Mouse (Mus musculus) embryonic facial prominence, embryonic 14.5 days (tissue): ENCODE measurements around the gene Sstr3. TPM values are rescaled to one million over a fixed set of nuclear protein-coding genes. Genes with fewer than 3 reads are reported as not detected.

Experiments
- ATAC-seq: fragments of 200-750 bp; cut with Nextera tagmentation; 2 replicates; pipeline ENCODE4 v1.8.0; 2017; ENCODE audit warnings: low read depth, moderate number of reproducible peaks, moderate TSS enrichment
- DNase-seq: peaks from one replicate; pipeline ENCODE4 v3.0.0-alpha.2; 2015; ENCODE audit warnings: low spot score
- H3K27ac ChIP-seq: fragments of 300-500 bp; sonication (generic); replicated peaks from 2 replicates; pipeline ENCODE4 v1.5.1; 2014; ENCODE audit warnings: low read depth, mild to moderate bottlenecking, low read length, moderate library complexity
- H3K27me3 ChIP-seq: fragments of 300-500 bp; sonication (generic); replicated peaks from 2 replicates; pipeline ENCODE4 v1.6.1; 2014; ENCODE audit warnings: low read length; ENCODE audit not compliant: control insufficient read depth, insufficient read depth
- H3K36me3 ChIP-seq: fragments of 300-500 bp; sonication (generic); 2 replicates; pipeline ENCODE4 v1.6.1; 2014; ENCODE audit warnings: low read length, mixed read lengths; ENCODE audit not compliant: control insufficient read depth, insufficient read depth
- H3K4me1 ChIP-seq: fragments of 300-500 bp; sonication (generic); 2 replicates; pipeline ENCODE4 v1.6.1; 2014; ENCODE audit warnings: antibody characterized with exemption, low read length; ENCODE audit not compliant: control insufficient read depth, insufficient read depth
- H3K4me2 ChIP-seq: fragments of 300-500 bp; sonication (generic); 2 replicates; pipeline ENCODE4 v1.6.1; 2014; ENCODE audit warnings: low read depth, mild to moderate bottlenecking, low read length, moderate library complexity, mixed read lengths
- H3K4me3 ChIP-seq: fragments of 300-500 bp; sonication (generic); 2 replicates; pipeline ENCODE4 v1.5.1; 2014; ENCODE audit warnings: low read depth, mild to moderate bottlenecking, low read length
- H3K9ac ChIP-seq: fragments of 300-500 bp; sonication (generic); 2 replicates; pipeline ENCODE4 v1.6.1; 2014; ENCODE audit warnings: low read depth, mild to moderate bottlenecking, low read length, moderate library complexity, mixed read lengths
- H3K9me3 ChIP-seq: fragments of 300-500 bp; sonication (generic); 2 replicates; pipeline ENCODE4 v1.6.1; 2016; ENCODE audit warnings: low read length; ENCODE audit not compliant: control insufficient read depth
- WGBS: fragments of 180-500 bp; shearing (Covaris S2); extraction: QIAGEN DNeasy Blood & Tissue Kit; methylation state at CpG from one replicate; pipeline ENCODE4 v1.1.7; 2014; 5-methylcytosine and 5-hydroxymethylcytosine counted together
- polyA plus RNA-seq: library from polyadenylated mRNA; unstranded; fragments of >200 nt; fragmentation: Nextera tagmentation; extraction: Ambion mirVana; gene quantifications from 2 replicates; pipeline ENCODE4 v1.2.1, GENCODE M21; 2014

Gene Sstr3
- polyA plus RNA-seq, result 0.14 TPM in 1 of 2 replicates, not detected in the other

- ATAC-seq, result no peak
- no peak within 1 kb of the TSS for H3K4me3 ChIP-seq
- H3K27ac ChIP-seq, result no peak within 1 kb of the TSS
- WGBS, result 10% methylated on average over 14 of the region's 14 CpGs
- H3K4me2 ChIP-seq, result no peak within 1 kb of the TSS
- no peaks in the 10 kb centered on the region for H3K4me1 ChIP-seq
- H3K9ac ChIP-seq, result no peak within 1 kb of the TSS
- 0 out of 2 replicates have a peak, but pooled peaks cover 5% of the 10 kb centered on the region for H3K27me3 ChIP-seq
- H3K36me3 ChIP-seq, result no peaks in the 10 kb centered on the region
- no peaks in the 10 kb centered on the region for H3K9me3 ChIP-seq
- no peak for DNase-seq
Observed at GRCm38 (mm10) chr15:78544561-78545001, at the start of gene Sstr3. Gene Sstr3 (minus strand): TSS chr15:78544685.

- H3K4me2 ChIP-seq, result no peak overlapping the region
- no peak overlapping the region for H3K9ac ChIP-seq
- no peaks in the 10 kb centered on the region for H3K36me3 ChIP-seq
- WGBS, result 90% methylated on average over 7 of the region's 7 CpGs
- H3K27me3 ChIP-seq, result no peaks in the 10 kb centered on the region
- no peak for ATAC-seq
- H3K4me3 ChIP-seq, result no peak overlapping the region
- H3K9me3 ChIP-seq, result no peaks in the 10 kb centered on the region
- no peak for DNase-seq
- H3K4me1 ChIP-seq, result no peaks in the 10 kb centered on the region; the same call in 1 of the 2 replicates
- no peak overlapping the region for H3K27ac ChIP-seq
Observed at GRCm38 (mm10) chr15:78593896-78594425, 49.5 kb upstream of the Sstr3 start.

- no peak for ATAC-seq
- Histone ChIP-seq H3K27me3 (no peaks in the 10 kb centered on the region), H3K4me2 (no peak overlapping the region), H3K27ac (no peak overlapping the region), H3K4me1 (no peaks in the 10 kb centered on the region; the same call in 1 of the 2 replicates), H3K4me3 (no peak overlapping the region), H3K36me3 (no peaks in the 10 kb centered on the region), H3K9me3 (no peaks in the 10 kb centered on the region), H3K9ac (no peak overlapping the region)
- DNase-seq, result no peak
- WGBS, result 77% methylated on average over 14 of the region's 14 CpGs
Observed at GRCm38 (mm10) chr15:78592452-78592968, 48.0 kb upstream of the Sstr3 start.

GRCm38 (mm10) chr15:78591680-78592451, 47.4 kb upstream of the Sstr3 start:
- Histone ChIP-seq H3K4me3 (no peak overlapping the region), H3K9ac (no peak overlapping the region), H3K27ac (no peak overlapping the region), H3K4me2 (no peak overlapping the region), H3K36me3 (no peaks in the 10 kb centered on the region), H3K27me3 (no peaks in the 10 kb centered on the region), H3K4me1 (no peaks in the 10 kb centered on the region; the same call in 1 of the 2 replicates), H3K9me3 (no peaks in the 10 kb centered on the region)
- ATAC-seq (no peak), DNase-seq (no peak)
- 56% methylated on average over 15 of the region's 15 CpGs for WGBS

DNA sequence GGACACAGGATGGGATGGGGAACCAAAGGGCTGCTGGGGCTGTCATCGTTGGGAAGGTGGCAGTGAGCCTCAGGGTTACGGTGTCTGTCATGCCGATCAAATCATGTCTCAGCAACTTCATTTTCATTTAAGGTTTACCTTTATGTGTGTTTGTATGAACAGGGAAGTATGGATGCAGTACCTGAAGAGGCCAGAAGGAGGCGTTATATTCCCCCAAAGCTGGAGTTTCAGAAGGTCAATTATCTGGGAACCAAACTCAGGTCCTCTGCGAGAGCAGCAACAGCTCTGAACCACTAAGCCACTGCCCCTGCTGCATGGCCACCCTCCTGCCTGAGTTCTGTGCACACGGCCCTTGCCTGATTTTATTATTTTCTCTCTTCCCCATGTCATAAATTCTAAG, 46.3 kb upstream of the Sstr3 start:
- Histone ChIP-seq H3K4me2 (no peak overlapping the region), H3K4me3 (no peak overlapping the region), H3K4me1 (no peaks in the 10 kb centered on the region; the same call in 1 of the 2 replicates), H3K9me3 (no peaks in the 10 kb centered on the region), H3K27ac (no peak overlapping the region), H3K9ac (no peak overlapping the region), H3K36me3 (no peaks in the 10 kb centered on the region), H3K27me3 (no peaks in the 10 kb centered on the region)
- 78% methylated on average over 6 of the region's 6 CpGs for WGBS
- DNase-seq, result no peak
- ATAC-seq, result no peak

- H3K9ac ChIP-seq, result no peak overlapping the region
- no peaks in the 10 kb centered on the region; the same call in 1 of the 2 replicates for H3K4me1 ChIP-seq
- H3K4me2 ChIP-seq, result no peak overlapping the region
- WGBS, result 76% methylated on average over 6 of the region's 6 CpGs
- DNase-seq (no peak), ATAC-seq (no peak)
- H3K27ac ChIP-seq, result no peak overlapping the region
- no peak overlapping the region for H3K4me3 ChIP-seq
- H3K27me3 ChIP-seq, result no peaks in the 10 kb centered on the region
- no peaks in the 10 kb centered on the region for H3K9me3 ChIP-seq
- H3K36me3 ChIP-seq, result no peaks in the 10 kb centered on the region
Observed at GRCm38 (mm10) chr15:78589936-78590335, 45.5 kb upstream of the Sstr3 start.

- Histone ChIP-seq H3K36me3 (no peaks in the 10 kb centered on the region), H3K27ac (no peak overlapping the region), H3K27me3 (no peaks in the 10 kb centered on the region), H3K4me1 (no peaks in the 10 kb centered on the region; the same call in 1 of the 2 replicates), H3K4me3 (no peak overlapping the region), H3K4me2 (no peak overlapping the region), H3K9me3 (no peaks in the 10 kb centered on the region), H3K9ac (no peak overlapping the region)
- ATAC-seq (no peak), DNase-seq (no peak)
- 84% methylated on average over 4 of the region's 4 CpGs for WGBS
Observed at GRCm38 (mm10) chr15:78588900-78589299, 44.4 kb upstream of the Sstr3 start.

GRCm38 (mm10) chr15:78588049-78588448, 43.6 kb upstream of the Sstr3 start:
- H3K9me3 ChIP-seq, result no peaks in the 10 kb centered on the region
- H3K27ac ChIP-seq, result no peak overlapping the region
- H3K4me1 ChIP-seq, result no peaks in the 10 kb centered on the region; the same call in 1 of the 2 replicates
- 83% methylated on average over 4 of the region's 4 CpGs for WGBS
- H3K36me3 ChIP-seq, result no peaks in the 10 kb centered on the region
- ATAC-seq (no peak), DNase-seq (no peak)
- H3K4me2 ChIP-seq, result no peak overlapping the region
- no peak overlapping the region for H3K9ac ChIP-seq
- no peak overlapping the region for H3K4me3 ChIP-seq
- no peaks in the 10 kb centered on the region for H3K27me3 ChIP-seq
